Mouse (Mus musculus) G1E-ER4 (cell line): ENCODE measurements around the gene Bcorl1. TPM values are rescaled to one million over a fixed set of nuclear protein-coding genes. Genes with fewer than 3 reads are reported as not detected.

Experiments
- GATA1 ChIP-seq: IDR thresholded peaks from one replicate; pipeline ENCODE4 v1.8.0; 2012; ENCODE audit warnings: low read length, inconsistent platforms
- polyA plus RNA-seq: library from polyadenylated mRNA; stranded (reverse); fragments of >175 nt; gene quantifications from 2 replicates; pipeline ENCODE4 v1.2.3, GENCODE M21; 2012

Bcorl1 gene
- 1.5 and 2.1 TPM in 2 replicates for polyA plus RNA-seq

GRCm38 (mm10) chrX:48341141-48341540 lies at the start of gene Bcorl1:
Bcorl1 (plus strand) TSS chrX:48341358.
- TF ChIP-seq GATA1, result no peak

- no peak for TF ChIP-seq GATA1
These were observed 49.7 kb upstream of the Bcorl1 start for GRCm38 (mm10) chrX:48291413-48291812.

- TF ChIP-seq GATA1, result no peak
These were observed 35.8 kb upstream of the Bcorl1 start for GRCm38 (mm10) chrX:48305356-48305755.

DNA sequence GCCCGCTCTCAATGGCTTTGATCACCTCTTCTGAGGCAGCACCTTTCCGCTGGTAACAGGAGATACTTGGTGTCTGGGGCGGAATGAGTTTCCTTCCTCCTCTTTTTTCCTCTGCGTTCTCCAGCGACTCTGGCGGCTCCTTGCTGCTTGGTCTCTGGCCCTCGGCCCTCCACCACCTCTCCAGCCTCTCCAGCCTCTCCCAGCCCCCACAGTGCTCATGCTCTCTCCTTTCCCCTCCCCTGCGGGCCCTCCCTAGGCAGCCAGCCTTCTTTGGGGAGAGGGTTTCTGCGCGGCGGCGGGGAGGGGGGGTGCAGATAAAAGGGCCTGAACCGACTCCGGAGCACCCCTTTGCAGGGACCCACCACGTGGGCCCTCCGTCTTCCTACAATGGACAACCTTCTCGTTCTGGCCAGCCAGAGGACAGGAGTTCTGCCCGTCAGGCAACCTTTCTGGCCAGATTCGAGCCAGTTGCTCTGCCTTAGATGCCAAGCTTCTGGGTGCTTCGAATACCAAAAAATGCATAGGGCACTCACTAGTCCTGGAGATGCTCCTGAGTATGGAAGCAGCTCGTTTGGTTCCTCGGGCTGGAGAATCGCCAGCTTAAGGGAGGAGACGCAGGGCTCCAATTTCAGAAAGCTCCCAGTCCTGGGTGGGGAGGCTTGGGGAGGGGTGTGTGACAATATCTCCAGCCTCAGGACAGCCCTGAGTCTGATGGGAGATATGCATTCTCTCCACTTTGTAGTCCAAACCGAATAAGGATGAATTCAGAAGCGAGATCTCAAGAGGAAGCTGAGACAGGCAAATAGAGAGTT lies 30.2 kb upstream of the Bcorl1 start:
- no peak for TF ChIP-seq GATA1

- no peak for TF ChIP-seq GATA1
These were observed 29.4 kb upstream of the Bcorl1 start for GRCm38 (mm10) chrX:48311727-48312126.

- no peak for TF ChIP-seq GATA1
These were observed 26.6 kb upstream of the Bcorl1 start for GRCm38 (mm10) chrX:48314530-48315079.

- no peak for TF ChIP-seq GATA1
These were observed 23.7 kb upstream of the Bcorl1 start for GRCm38 (mm10) chrX:48317444-48317843.

DNA sequence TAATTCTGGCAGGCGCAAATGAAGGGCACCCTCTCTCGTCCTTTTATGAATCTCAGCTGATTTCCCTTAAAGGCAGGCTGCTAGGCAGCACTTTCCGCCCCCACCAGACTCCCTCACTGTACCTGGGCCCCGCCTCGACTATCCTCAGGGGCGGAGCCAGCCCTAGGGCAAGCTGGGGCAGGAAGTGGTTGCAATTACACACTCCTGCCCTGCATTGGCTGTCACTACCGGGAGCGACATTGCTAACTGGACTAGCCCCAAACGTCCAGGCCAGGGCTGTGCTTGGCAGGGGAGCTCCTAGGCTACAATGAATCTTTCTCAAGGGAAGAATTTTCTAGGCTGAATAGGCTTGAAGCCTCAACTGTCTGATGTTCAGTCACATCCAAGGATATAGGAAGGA lies 23.0 kb upstream of the Bcorl1 start:
- no peak for TF ChIP-seq GATA1

GRCm38 (mm10) chrX:48340441-48341049 lies 613 bp upstream of the Bcorl1 start:
- no peak for TF ChIP-seq GATA1

- no peak for TF ChIP-seq GATA1
These were observed 533 bp downstream of the Bcorl1 start for GRCm38 (mm10) chrX:48341621-48342161.

DNA sequence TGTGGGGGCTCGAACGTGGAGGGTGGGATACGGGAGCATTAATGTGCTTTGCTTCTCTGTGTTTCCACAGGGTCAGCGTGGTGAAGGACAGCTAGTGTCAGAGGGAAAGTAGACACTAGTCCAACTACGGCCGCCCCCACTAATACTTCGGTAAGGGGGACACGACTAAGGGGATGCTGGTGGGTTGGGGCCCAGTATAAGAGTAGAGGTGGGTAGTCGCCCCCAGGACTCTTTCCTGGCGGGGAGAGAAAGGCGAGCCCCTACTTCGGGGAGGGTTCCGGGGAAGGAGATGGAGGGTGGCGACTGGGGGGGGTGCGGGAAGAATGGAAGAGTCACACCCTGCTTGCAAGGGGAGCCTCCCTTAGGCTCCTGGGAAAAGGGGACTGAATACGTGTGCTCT lies 1.6 kb downstream of the Bcorl1 start:
- no peak for TF ChIP-seq GATA1

GRCm38 (mm10) chrX:48343461-48343952 lies 2.3 kb downstream of the Bcorl1 start:
- no peak for TF ChIP-seq GATA1

GRCm38 (mm10) chrX:48343966-48344642 lies 2.9 kb downstream of the Bcorl1 start:
- TF ChIP-seq GATA1, result no peak

DNA sequence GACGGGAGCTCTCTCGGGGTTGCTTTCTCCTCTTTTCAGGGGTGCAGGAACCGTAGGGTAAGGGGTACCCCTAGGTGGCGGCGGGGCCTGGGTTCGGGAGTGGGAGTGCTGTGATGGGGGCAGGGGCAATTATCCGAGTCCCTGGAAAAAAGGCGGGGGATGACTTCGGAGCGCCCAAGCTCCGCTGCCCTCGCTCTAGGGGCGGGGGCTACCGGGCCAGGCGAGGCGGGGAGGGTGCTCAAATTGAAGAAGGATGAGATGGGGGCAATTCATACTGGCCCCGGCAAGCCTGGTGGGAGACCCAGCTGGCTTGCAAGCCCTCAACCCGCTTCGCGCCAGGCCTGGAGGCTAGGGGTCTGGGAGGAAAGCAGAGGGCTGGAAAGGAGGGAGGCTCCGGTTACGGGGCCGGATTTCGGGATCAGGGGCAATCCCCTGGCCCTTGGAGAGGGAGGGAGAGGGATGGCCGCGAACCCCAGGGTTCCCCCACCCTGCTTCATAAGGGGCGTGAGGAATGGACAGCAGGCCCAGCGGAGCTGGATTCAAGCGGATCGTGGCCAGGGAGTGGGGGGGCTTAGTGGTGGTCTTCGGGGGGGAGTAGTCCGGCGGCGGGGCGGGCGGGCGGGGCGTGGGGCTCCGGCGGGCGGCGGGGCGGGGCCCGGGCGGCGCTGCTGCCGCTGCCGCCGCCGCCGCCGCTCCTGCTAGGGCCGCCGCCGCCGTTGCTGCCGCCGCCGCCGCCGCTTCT lies 3.7 kb downstream of the Bcorl1 start:
- no peak for TF ChIP-seq GATA1

GRCm38 (mm10) chrX:48345385-48345932 lies 4.3 kb downstream of the Bcorl1 start:
- TF ChIP-seq GATA1, result no peak
